Mouse (Mus musculus) hindbrain, postnatal 0 days (tissue): ENCODE data around the gene Hist1h2bc. TPM values are rescaled to one million over a fixed set of nuclear protein-coding genes. Genes with fewer than 3 reads are reported as not detected.

Source experiments
- ATAC-seq: fragments of 200-750 bp; cut with Nextera tagmentation; 2 replicates; pipeline ENCODE4 v1.8.0; 2017; ENCODE audit warnings: mild to moderate bottlenecking, moderate TSS enrichment, moderate library complexity
- DNase-seq: peaks from one replicate; pipeline ENCODE4 v3.0.0-alpha.2; 2015; ENCODE audit warnings: low spot score
- H3K27ac ChIP-seq: fragments of 300-500 bp; sonication (generic); 2 replicates; pipeline ENCODE4 v1.5.1; 2014; ENCODE audit warnings: mild to moderate bottlenecking
- H3K27me3 ChIP-seq: fragments of 300-500 bp; sonication (generic); 2 replicates; pipeline ENCODE4 v1.6.1; 2014; ENCODE audit warnings: low read length, mixed read lengths; ENCODE audit not compliant: insufficient read depth
- H3K36me3 ChIP-seq: fragments of 300-500 bp; sonication (generic); 2 replicates; pipeline ENCODE4 v1.6.1; 2014; ENCODE audit warnings: low read length, mixed read lengths; ENCODE audit not compliant: insufficient read depth
- H3K4me1 ChIP-seq: fragments of 300-500 bp; sonication (generic); 2 replicates; pipeline ENCODE4 v1.6.1; 2014; ENCODE audit warnings: antibody characterized with exemption, low read length, mixed read lengths; ENCODE audit not compliant: insufficient read depth
- H3K4me2 ChIP-seq: fragments of 300-500 bp; sonication (generic); 2 replicates; pipeline ENCODE4 v1.6.1; 2014; ENCODE audit warnings: low read depth, mild to moderate bottlenecking, low read length, moderate library complexity, mixed read lengths
- H3K4me3 ChIP-seq: fragments of 300-500 bp; sonication (generic); 2 replicates; pipeline ENCODE4 v1.5.1; 2014; ENCODE audit warnings: low read length
- H3K9ac ChIP-seq: fragments of 300-500 bp; sonication (generic); replicated peaks from 2 replicates; pipeline ENCODE4 v1.6.1; 2014; ENCODE audit warnings: mild to moderate bottlenecking, low read length, moderate library complexity, mixed read lengths
- H3K9me3 ChIP-seq: fragments of 300-500 bp; sonication (generic); 2 replicates; pipeline ENCODE4 v1.6.1; 2016; ENCODE audit warnings: low read length, mixed read lengths
- CTCF ChIP-seq: IDR thresholded peaks from 2 replicates; pipeline ENCODE4 v1.5.1; 2016; ENCODE audit warnings: antibody characterized with exemption, control low read depth, low read depth
- microRNA-seq, 2 experiments: library from miRNA; unstranded; fragments of <30 nt; microRNA quantifications; one replicate each; pipeline ENCODE4; 2016
- polyA plus RNA-seq: library from polyadenylated mRNA; unstranded; fragments of >200 nt; fragmentation: Nextera tagmentation; extraction: Ambion mirVana; gene quantifications from 2 replicates; pipeline ENCODE4 v1.2.1, GENCODE M21; 2015
- total RNA-seq: library from RNA; depleted of rRNA; stranded (reverse); fragments of >200 nt; gene quantifications from 2 replicates; pipeline ENCODE4 v1.2.3, GENCODE M21; 2014; rRNA removed

Hist1h2bc gene
- total and polyA plus RNA-seq, 2 experiments from 2014 or later, result 36.1 to 189 TPM

GRCm38 (mm10) chr13:23742007-23742406 is 58.0 kb downstream of the Hist1h2bc start:
- TF ChIP-seq CTCF, result no peak
- no peak overlapping the region for H3K27ac ChIP-seq
- no peaks in the 10 kb centered on the region for H3K9me3 ChIP-seq
- H3K4me2 ChIP-seq, result no peak overlapping the region
- H3K36me3 ChIP-seq, result no peaks in the 10 kb centered on the region
- H3K4me3 ChIP-seq, result no peak overlapping the region
- H3K9ac ChIP-seq, result no peak overlapping the region
- no peaks in the 10 kb centered on the region for H3K27me3 ChIP-seq
- no peak for ATAC-seq
- peaks cover 6% of the 10 kb centered on the region; the same call in 1 of the 2 replicates for H3K4me1 ChIP-seq
- DNase-seq, result no peak

Small RNAs within 50 kb of the gene (microRNA-seq; reads per million reads assigned to microRNA genes)
- 0 reads per million in 2 experiments for gene Gm44350

Other genes with a start within 250 kb of the Hist1h2bc start
Only the 30 nearest of the 37 such genes appear.
- 415 and 567 TPM in 2 replicates for gene Hist1h2af, start 150.3 kb upstream of the Hist1h2bc start, total RNA-seq
- 3.3 and 7.9 TPM in 2 replicates for gene Hist1h2af, start 150.3 kb upstream of the Hist1h2bc start, polyA plus RNA-seq
- 544 and 673 TPM in 2 replicates for gene Hist1h3g, start 148.8 kb upstream of the Hist1h2bc start, total RNA-seq
- 1.4 and 2.2 TPM in 2 replicates for gene Hist1h3g, start 148.8 kb upstream of the Hist1h2bc start, polyA plus RNA-seq
- 65.9 and 103 TPM in 2 replicates for gene Hist1h2bh, start 140.8 kb upstream of the Hist1h2bc start, total RNA-seq
- gene Hist1h2bh, start 140.8 kb upstream of the Hist1h2bc start, polyA plus RNA-seq, result 0.13 and 0.35 TPM in 2 replicates
- 466 and 603 TPM in 2 replicates for gene Hist1h3f, start 140.1 kb upstream of the Hist1h2bc start, total RNA-seq
- 0.16 and 0.54 TPM in 2 replicates for gene Hist1h3f, start 140.1 kb upstream of the Hist1h2bc start, polyA plus RNA-seq
- gene Hist1h4f, start 132.6 kb upstream of the Hist1h2bc start, total RNA-seq, result 1,844 and 2,344 TPM in 2 replicates
- 0.89 TPM in 1 of 2 replicates, not detected in the other for gene Hist1h4f, start 132.6 kb upstream of the Hist1h2bc start, polyA plus RNA-seq
- 49.4 and 53.4 TPM in 2 replicates for gene Hist1h1d, start 130.9 kb upstream of the Hist1h2bc start, total RNA-seq
- gene Hist1h1d, start 130.9 kb upstream of the Hist1h2bc start, polyA plus RNA-seq, result 0.18 and 0.25 TPM in 2 replicates
- 528 and 734 TPM in 2 replicates for gene Hist1h3e, start 121.8 kb upstream of the Hist1h2bc start, total RNA-seq
- 1.3 and 2.8 TPM in 2 replicates for gene Hist1h3e, start 121.8 kb upstream of the Hist1h2bc start, polyA plus RNA-seq
- gene Hist1h2ae, start 113.0 kb upstream of the Hist1h2bc start, total RNA-seq, result 221 and 249 TPM in 2 replicates
- 12.2 and 13.8 TPM in 2 replicates for gene Hist1h2ae, start 113.0 kb upstream of the Hist1h2bc start, polyA plus RNA-seq
- 1,151 and 1,635 TPM in 2 replicates for gene Hist1h2bg, start 112.8 kb upstream of the Hist1h2bc start, total RNA-seq
- gene Hist1h2bg, start 112.8 kb upstream of the Hist1h2bc start, polyA plus RNA-seq, result 2.6 and 5.2 TPM in 2 replicates
- gene Hist1h2bf, start 110.0 kb upstream of the Hist1h2bc start, total RNA-seq, result 695 and 1,354 TPM in 2 replicates
- gene Hist1h2bf, start 110.0 kb upstream of the Hist1h2bc start, polyA plus RNA-seq, result 1.3 and 2.4 TPM in 2 replicates
- gene Hist1h2ad, start 109.8 kb upstream of the Hist1h2bc start, total RNA-seq, result 636 and 885 TPM in 2 replicates
- 0.69 TPM in 1 of 2 replicates, not detected in the other for gene Hist1h2ad, start 109.8 kb upstream of the Hist1h2bc start, polyA plus RNA-seq
- gene Hist1h3d, start 108.4 kb upstream of the Hist1h2bc start, total RNA-seq, result 173 and 207 TPM in 2 replicates
- 0.96 and 1.4 TPM in 2 replicates for gene Hist1h3d, start 108.4 kb upstream of the Hist1h2bc start, polyA plus RNA-seq
- 1,614 and 2,187 TPM in 2 replicates for gene Hist1h4d, start 102.6 kb upstream of the Hist1h2bc start, total RNA-seq
- gene Hist1h4d, start 102.6 kb upstream of the Hist1h2bc start, polyA plus RNA-seq, result 36.9 and 39.6 TPM in 2 replicates
- 262 and 304 TPM in 2 replicates for gene Hist1h2be, start 63.1 kb upstream of the Hist1h2bc start, total RNA-seq
- gene Hist1h2be, start 63.1 kb upstream of the Hist1h2bc start, polyA plus RNA-seq, result 0.30 and 0.41 TPM in 2 replicates
- gene Hist1h1e, start 61.6 kb upstream of the Hist1h2bc start, total RNA-seq, result 281 and 348 TPM in 2 replicates
- gene Hist1h1e, start 61.6 kb upstream of the Hist1h2bc start, polyA plus RNA-seq, result 20.1 and 21.9 TPM in 2 replicates
- 63.3 and 98.5 TPM in 2 replicates for gene Hist1h2ac, start 251 bp upstream of the Hist1h2bc start, total RNA-seq
- 0.30 and 0.38 TPM in 2 replicates for gene Hist1h2ac, start 251 bp upstream of the Hist1h2bc start, polyA plus RNA-seq
- gene Hist1h1t, start 11.6 kb downstream of the Hist1h2bc start, total RNA-seq, result 1.1 and 1.6 TPM in 2 replicates
- gene Hist1h1t, start 11.6 kb downstream of the Hist1h2bc start, polyA plus RNA-seq, result not detected in 2 replicates
- gene Hist1h4c, start 14.3 kb downstream of the Hist1h2bc start, total RNA-seq, result 1,149 and 1,400 TPM in 2 replicates
- 4.0 and 4.6 TPM in 2 replicates for gene Hist1h4c, start 14.3 kb downstream of the Hist1h2bc start, polyA plus RNA-seq
- gene Hfe, start 26.7 kb downstream of the Hist1h2bc start, total RNA-seq, result 3.2 and 11.1 TPM in 2 replicates
- gene Hfe, start 26.7 kb downstream of the Hist1h2bc start, polyA plus RNA-seq, result 7.9 and 8.6 TPM in 2 replicates
- gene Hist1h1c, start 54.6 kb downstream of the Hist1h2bc start, total RNA-seq, result 508 and 626 TPM in 2 replicates
- 31.4 and 35.4 TPM in 2 replicates for gene Hist1h1c, start 54.6 kb downstream of the Hist1h2bc start, polyA plus RNA-seq
- gene Hist1h3c, start 61.4 kb downstream of the Hist1h2bc start, total RNA-seq, result 1,362 and 1,480 TPM in 2 replicates
- 1.6 and 2.1 TPM in 2 replicates for gene Hist1h3c, start 61.4 kb downstream of the Hist1h2bc start, polyA plus RNA-seq
- gene Hist1h2bb, start 62.5 kb downstream of the Hist1h2bc start, total RNA-seq, result 1,454 and 1,759 TPM in 2 replicates
- gene Hist1h2bb, start 62.5 kb downstream of the Hist1h2bc start, polyA plus RNA-seq, result 0.49 and 0.55 TPM in 2 replicates
- gene Hist1h2ab, start 66.9 kb downstream of the Hist1h2bc start, total RNA-seq, result 349 and 438 TPM in 2 replicates
- gene Hist1h2ab, start 66.9 kb downstream of the Hist1h2bc start, polyA plus RNA-seq, result 7.4 and 10.4 TPM in 2 replicates
- 956 and 1,079 TPM in 2 replicates for gene Hist1h3b, start 68.1 kb downstream of the Hist1h2bc start, total RNA-seq
- 2.6 and 3.2 TPM in 2 replicates for gene Hist1h3b, start 68.1 kb downstream of the Hist1h2bc start, polyA plus RNA-seq
- gene Hist1h4b, start 72.8 kb downstream of the Hist1h2bc start, total RNA-seq, result 334 and 514 TPM in 2 replicates
- 1.3 and 2.8 TPM in 2 replicates for gene Hist1h4b, start 72.8 kb downstream of the Hist1h2bc start, polyA plus RNA-seq
- gene Hist1h4a, start 77.0 kb downstream of the Hist1h2bc start, total RNA-seq, result 789 and 958 TPM in 2 replicates
- 0.53 TPM in 1 of 2 replicates, not detected in the other for gene Hist1h4a, start 77.0 kb downstream of the Hist1h2bc start, polyA plus RNA-seq
- gene Hist1h3a, start 78.2 kb downstream of the Hist1h2bc start, total RNA-seq, result 2,055 and 2,536 TPM in 2 replicates
- gene Hist1h3a, start 78.2 kb downstream of the Hist1h2bc start, polyA plus RNA-seq, result 1.5 and 2.1 TPM in 2 replicates
- gene Hist1h1a, start 79.5 kb downstream of the Hist1h2bc start, total RNA-seq, result 223 and 241 TPM in 2 replicates
- 0.59 and 0.61 TPM in 2 replicates for gene Hist1h1a, start 79.5 kb downstream of the Hist1h2bc start, polyA plus RNA-seq
- gene Trim38, start 85.7 kb downstream of the Hist1h2bc start, total RNA-seq, result not detected in 2 replicates
- not detected in 2 replicates for gene Trim38, start 85.7 kb downstream of the Hist1h2bc start, polyA plus RNA-seq
- not detected in 2 replicates for gene Slc17a2, start 122.8 kb downstream of the Hist1h2bc start, total RNA-seq
- 0.10 TPM in 1 of 2 replicates, not detected in the other for gene Slc17a2, start 122.8 kb downstream of the Hist1h2bc start, polyA plus RNA-seq